Mouse (Mus musculus): ENCODE results near the gene Mrpl30.

The Mrpl30 gene

DNA sequence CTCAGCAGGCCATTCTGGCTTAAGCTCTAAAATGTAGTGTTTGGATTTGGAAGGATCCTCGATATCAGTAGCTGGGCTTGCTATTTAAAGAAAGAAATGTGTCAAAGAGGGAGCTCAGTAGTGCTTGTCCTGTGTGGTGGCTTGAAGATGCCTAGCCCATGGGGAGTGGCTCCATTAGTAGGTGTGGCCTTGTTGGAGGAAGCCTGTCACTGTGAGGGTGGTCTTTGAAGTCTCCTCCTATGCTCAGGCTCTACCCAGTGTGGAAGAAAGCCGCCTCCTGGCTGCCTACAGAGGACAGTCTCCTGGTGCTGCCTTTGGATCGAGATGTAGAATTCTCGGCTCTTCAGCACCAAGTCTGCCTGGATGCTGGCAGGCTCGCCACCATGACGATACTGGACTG, 10.0 kb downstream of the Mrpl30 start:
- no peak for DNase-seq (ENCODE audit: low read depth)

DNA sequence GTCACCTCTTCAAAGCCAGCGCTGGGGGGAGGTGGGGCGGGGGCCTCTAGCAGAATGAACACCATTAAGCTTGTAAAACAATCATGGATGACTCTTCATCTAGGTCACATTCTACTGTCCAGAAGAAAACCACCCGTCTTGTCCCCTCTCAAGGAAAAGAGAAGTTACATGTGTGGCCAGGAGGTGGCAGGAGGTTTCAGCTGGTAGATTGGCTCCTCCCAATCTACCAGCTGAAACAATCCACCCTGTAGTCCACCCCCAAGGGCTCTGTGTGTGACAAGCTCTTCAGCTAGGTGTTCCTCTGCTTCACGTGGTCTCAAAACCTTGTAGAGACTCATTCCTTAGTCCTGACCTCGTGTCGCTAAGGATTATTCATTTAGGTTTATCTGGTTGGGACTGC, 12.9 kb downstream of the Mrpl30 start:
- peak; percentile 61 for DNase-seq (ENCODE audit: low read depth)

- no peak for DNase-seq (ENCODE audit: low read depth)
Observed at GRCm38 (mm10) chr1:37912751-37913150, 22.5 kb downstream of the Mrpl30 start.

DNA sequence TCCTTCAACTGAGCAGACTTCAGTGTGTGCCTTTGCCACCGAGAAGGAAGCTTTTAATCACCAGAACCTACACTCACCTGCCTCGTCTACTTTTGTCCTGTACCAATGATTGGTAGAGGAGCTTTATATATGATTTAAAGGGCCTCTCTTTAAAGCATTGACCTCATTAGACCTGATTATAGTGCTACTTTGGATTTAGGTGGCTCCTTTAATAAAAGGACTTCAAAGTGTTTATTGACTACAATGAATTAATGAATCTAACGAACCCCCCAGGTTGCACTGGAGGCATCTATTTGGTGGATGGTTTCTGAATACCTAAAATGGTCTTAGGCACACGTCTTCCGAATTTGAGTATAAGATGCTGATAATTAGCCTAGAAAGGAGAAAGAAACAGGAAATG, 26.1 kb downstream of the Mrpl30 start, which contains the start of gene Lyg2:
Gene Lyg2 (minus strand): TSS at position 101 of the 400 bp plus-strand sequence.
- no peak for DNase-seq (ENCODE audit: low read depth)

GRCm38 (mm10) chr1:37917666-37918065, 27.4 kb downstream of the Mrpl30 start:
- DNase-seq (ENCODE audit: low read depth) = peak; percentile 58

- peak; percentile 51 for DNase-seq (ENCODE audit: low read depth)
Observed at GRCm38 (mm10) chr1:37918096-37918495, 27.8 kb downstream of the Mrpl30 start.

GRCm38 (mm10) chr1:37922536-37922935, 32.3 kb downstream of the Mrpl30 start:
- no peak for DNase-seq (ENCODE audit: low read depth)

DNA sequence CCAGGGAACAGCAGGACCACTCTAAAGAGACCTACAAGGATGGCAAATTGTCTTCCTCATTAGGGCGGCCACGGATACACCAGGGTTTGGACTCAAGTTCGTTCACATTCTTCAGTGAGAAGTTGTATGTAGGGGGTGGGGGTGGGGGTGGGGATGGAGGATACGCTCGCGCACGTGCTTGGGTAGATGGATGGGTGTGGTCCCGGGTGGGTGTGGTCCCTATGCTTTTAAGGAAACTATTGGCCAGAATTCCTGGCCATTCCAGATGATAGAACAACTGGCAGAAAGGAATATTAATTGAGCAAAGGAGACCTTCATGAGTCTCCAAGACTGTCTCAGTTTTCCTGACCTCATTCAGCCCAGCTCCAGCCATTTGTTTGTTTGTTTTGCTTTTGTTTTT, 35.7 kb downstream of the Mrpl30 start:
- DNase-seq (ENCODE audit: low read depth) = no peak

- DNase-seq (ENCODE audit: low read depth) = peak; percentile 89
Observed at GRCm38 (mm10) chr1:37931806-37932205, 41.5 kb downstream of the Mrpl30 start.

All from NIH3T3 (cell line).